Mouse (Mus musculus): ENCODE results near the gene Mfsd4b3. TPM values are rescaled to one million over a fixed set of nuclear protein-coding genes. Genes with fewer than 3 reads are reported as not detected.
"Not testable (repeated sequence)": the region's sequence is repeated elsewhere in the genome, so short reads cannot be mapped to it uniquely, and the experiment has no call there.

Gene Mfsd4b3
- polyA plus RNA-seq, 1 experiment from 2014 or later: 0.79 TPM

- no peak overlapping the region for H3K9ac ChIP-seq (ENCODE audit: low read depth, low read length)
- no peak overlapping the region for H3K27ac ChIP-seq (ENCODE audit: low read depth, low read length)
- no peaks in the 10 kb centered on the region for H3K27me3 ChIP-seq (ENCODE audit: control insufficient read depth, insufficient read depth, low read length)
- H3K4me2 ChIP-seq (replicated peaks; ENCODE audit: low read depth, low read length): no peak overlapping the region
- WGBS: 80% methylated on average over 2 of the region's 2 CpGs
- H3K36me3 ChIP-seq (ENCODE audit: control insufficient read depth, insufficient read depth, low read length): no peaks in the 10 kb centered on the region
- no peaks in the 10 kb centered on the region for H3K9me3 ChIP-seq (ENCODE audit: control insufficient read depth, low read length)
- H3K4me3 ChIP-seq (ENCODE audit: low read length): no peak overlapping the region
- H3K4me1 ChIP-seq (ENCODE audit: control insufficient read depth, insufficient read depth, low read length): no peaks in the 10 kb centered on the region
- no peak for ATAC-seq (ENCODE audit: low FRiP score, low TSS enrichment)
Measured at GRCm38 (mm10) chr10:39955163-39955562, 4.8 kb downstream of the Mfsd4b3 start.

- H3K4me3 ChIP-seq (ENCODE audit: low read length): no peak overlapping the region
- WGBS: 96% methylated on average over 2 of the region's 2 CpGs
Measured at GRCm38 (mm10) chr10:39949377-39949954, 10.5 kb downstream of the Mfsd4b3 start.

DNA sequence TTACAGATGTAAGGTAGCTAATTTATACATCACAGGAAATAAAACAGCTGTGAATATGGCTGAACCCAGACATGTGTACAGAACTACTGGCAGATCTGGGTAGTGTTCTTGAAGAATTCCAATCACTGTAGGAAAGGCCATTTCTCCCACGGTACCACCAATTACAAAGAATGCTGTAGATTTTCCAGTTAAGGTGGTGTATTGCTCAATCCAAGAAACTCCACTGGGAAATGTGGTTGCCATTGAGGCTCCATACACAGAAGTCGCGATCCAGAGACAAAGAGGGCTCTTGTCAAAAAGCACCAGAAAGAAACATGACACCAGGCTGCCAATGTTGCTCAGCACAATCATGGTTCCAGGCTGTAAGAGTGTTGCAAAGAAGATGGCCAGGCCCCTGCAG is 12.8 kb downstream of the Mfsd4b3 start:
- not testable (repeated sequence) for H3K27me3 ChIP-seq (ENCODE audit: control insufficient read depth, insufficient read depth, low read length); H3K4me3 ChIP-seq (ENCODE audit: low read length); H3K9me3 ChIP-seq (ENCODE audit: control insufficient read depth, low read length); H3K4me1 ChIP-seq (ENCODE audit: control insufficient read depth, insufficient read depth, low read length); H3K36me3 ChIP-seq (ENCODE audit: control insufficient read depth, insufficient read depth, low read length); H3K27ac ChIP-seq (ENCODE audit: low read depth, low read length); H3K4me2 ChIP-seq (replicated peaks; ENCODE audit: low read depth, low read length); H3K9ac ChIP-seq (ENCODE audit: low read depth, low read length); ATAC-seq (ENCODE audit: low FRiP score, low TSS enrichment)
- 92% methylated on average over 3 of the region's 3 CpGs for WGBS

More at GRCm38 (mm10) chr10:39949377-39949954, 10.5 kb downstream of the Mfsd4b3 start:
- Histone ChIP-seq H3K9ac (ENCODE audit: low read depth, low read length) (no peak overlapping the region), H3K27ac (ENCODE audit: low read depth, low read length) (no peak overlapping the region), H3K36me3 (ENCODE audit: control insufficient read depth, insufficient read depth, low read length) (no peaks in the 10 kb centered on the region), H3K27me3 (ENCODE audit: control insufficient read depth, insufficient read depth, low read length) (no peaks in the 10 kb centered on the region), H3K4me1 (ENCODE audit: control insufficient read depth, insufficient read depth, low read length) (no peaks in the 10 kb centered on the region), H3K9me3 (ENCODE audit: control insufficient read depth, low read length) (no peaks in the 10 kb centered on the region), H3K4me2 (replicated peaks; ENCODE audit: low read depth, low read length) (no peak overlapping the region)
- no peak for ATAC-seq (ENCODE audit: low FRiP score, low TSS enrichment)

DNA sequence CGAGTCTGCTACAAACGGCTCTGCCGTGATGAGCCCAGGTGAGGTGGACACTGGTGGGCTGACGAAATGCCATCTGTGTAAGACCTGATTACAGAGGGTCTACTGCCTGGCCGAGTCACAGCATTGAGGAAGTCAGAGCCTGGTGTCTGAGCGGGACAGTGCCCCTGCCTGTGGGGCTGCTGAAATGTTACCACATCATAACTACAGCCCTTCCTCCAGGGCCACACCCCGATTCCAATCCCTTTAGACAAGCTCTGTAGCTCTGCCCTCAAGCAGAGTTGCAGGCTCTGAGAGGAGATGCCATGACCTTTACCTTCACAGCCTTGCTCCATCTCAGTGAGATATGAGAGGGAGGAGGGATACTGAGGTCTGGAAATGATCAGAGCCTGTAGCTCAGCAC is 23.4 kb downstream of the Mfsd4b3 start:
- WGBS: 80% methylated on average over 7 of the region's 7 CpGs
- no peak overlapping the region for H3K4me3 ChIP-seq (ENCODE audit: low read length)
- H3K9ac ChIP-seq (ENCODE audit: low read depth, low read length): no peak overlapping the region
- H3K27ac ChIP-seq (ENCODE audit: low read depth, low read length): no peak overlapping the region
- no peak overlapping the region for H3K4me2 ChIP-seq (replicated peaks; ENCODE audit: low read depth, low read length)
- H3K4me1 ChIP-seq (ENCODE audit: control insufficient read depth, insufficient read depth, low read length): no peaks in the 10 kb centered on the region
- H3K27me3 ChIP-seq (ENCODE audit: control insufficient read depth, insufficient read depth, low read length): no peaks in the 10 kb centered on the region
- H3K9me3 ChIP-seq (ENCODE audit: control insufficient read depth, low read length): no peaks in the 10 kb centered on the region
- no peak for ATAC-seq (ENCODE audit: low FRiP score, low TSS enrichment)
- H3K36me3 ChIP-seq (ENCODE audit: control insufficient read depth, insufficient read depth, low read length): no peaks in the 10 kb centered on the region

DNA sequence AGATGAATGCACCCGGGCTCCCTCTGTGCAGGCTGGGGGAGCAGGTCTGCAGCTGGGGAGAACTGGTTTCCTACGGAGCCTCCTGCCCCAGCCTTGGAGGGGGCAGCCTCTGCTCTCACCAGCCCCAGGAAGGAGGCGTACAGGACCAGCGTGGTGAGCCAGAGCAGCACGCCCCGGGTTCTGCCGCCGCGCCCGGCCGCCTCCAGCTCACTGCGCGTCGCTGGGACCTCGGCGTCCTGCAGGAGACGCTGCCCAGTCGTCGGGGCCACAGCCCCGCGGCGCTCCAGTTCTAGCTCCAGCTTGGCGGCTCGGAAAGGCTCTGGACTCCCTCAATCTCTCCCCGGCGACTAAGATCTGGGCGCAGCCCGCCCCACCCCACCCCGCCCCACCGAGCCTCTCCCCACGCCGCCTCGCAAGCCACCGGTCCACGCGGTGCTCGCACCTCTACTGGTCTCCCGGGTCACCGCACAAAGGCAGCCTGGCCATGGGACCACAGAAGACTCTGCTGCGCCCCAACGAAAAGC is 33.3 kb downstream of the Mfsd4b3 start, which contains the start of gene Mfsd4b2:
Gene Mfsd4b2 (minus strand): TSS at position 308 of the 524 bp plus-strand sequence.
- under 1% methylated on average over 40 of the region's 41 CpGs for WGBS
- peak within 1 kb of the TSS; percentile 58 for H3K9ac ChIP-seq (ENCODE audit: low read depth, low read length)
- peak; percentile 77 for ATAC-seq (ENCODE audit: low FRiP score, low TSS enrichment)
- no peaks in the 10 kb centered on the region for H3K9me3 ChIP-seq (ENCODE audit: control insufficient read depth, low read length)
- H3K4me1 ChIP-seq (ENCODE audit: control insufficient read depth, insufficient read depth, low read length): no peaks in the 10 kb centered on the region
- H3K4me2 ChIP-seq (replicated peaks; ENCODE audit: low read depth, low read length): peak within 1 kb of the TSS; percentile 89
- H3K36me3 ChIP-seq (ENCODE audit: control insufficient read depth, insufficient read depth, low read length): no peaks in the 10 kb centered on the region
- H3K27ac ChIP-seq (ENCODE audit: low read depth, low read length): no peak within 1 kb of the TSS
- peaks cover 12% of the 10 kb centered on the region for H3K27me3 ChIP-seq (ENCODE audit: control insufficient read depth, insufficient read depth, low read length)
- peak within 1 kb of the TSS; percentile 44 for H3K4me3 ChIP-seq (ENCODE audit: low read length)

- not testable (repeated sequence) for H3K36me3 ChIP-seq (ENCODE audit: control insufficient read depth, insufficient read depth, low read length); H3K27ac ChIP-seq (ENCODE audit: low read depth, low read length); H3K4me3 ChIP-seq (ENCODE audit: low read length); H3K4me2 ChIP-seq (replicated peaks; ENCODE audit: low read depth, low read length); H3K9ac ChIP-seq (ENCODE audit: low read depth, low read length); H3K4me1 ChIP-seq (ENCODE audit: control insufficient read depth, insufficient read depth, low read length); H3K9me3 ChIP-seq (ENCODE audit: control insufficient read depth, low read length); ATAC-seq (ENCODE audit: low FRiP score, low TSS enrichment)
- WGBS: 71% methylated on average over 8 of the region's 8 CpGs
- peaks cover 12% of the 10 kb centered on the region for H3K27me3 ChIP-seq (ENCODE audit: control insufficient read depth, insufficient read depth, low read length)
Measured at GRCm38 (mm10) chr10:39924556-39924955, 35.4 kb downstream of the Mfsd4b3 start.

DNA sequence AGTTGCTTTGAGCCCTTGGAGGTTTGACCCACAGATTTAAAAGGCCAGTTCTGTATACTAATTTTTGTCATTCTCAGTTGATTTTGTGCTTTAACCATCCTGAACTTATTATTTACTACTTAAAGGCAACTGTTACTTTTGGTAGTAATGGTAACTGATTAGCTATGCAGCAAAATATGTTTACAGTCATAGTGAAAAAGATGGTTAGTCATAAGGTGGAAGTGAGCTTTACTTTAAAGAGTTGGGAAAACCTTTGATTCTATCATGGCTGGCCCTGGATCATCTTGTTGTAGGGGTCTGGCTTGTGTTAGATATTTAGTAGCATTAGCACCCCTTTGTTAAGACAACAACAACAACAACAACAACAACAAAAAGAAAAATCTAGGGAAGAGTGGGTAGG is 47.3 kb downstream of the Mfsd4b3 start:
- H3K4me3 ChIP-seq (ENCODE audit: low read length): no peak overlapping the region
- no peaks in the 10 kb centered on the region for H3K36me3 ChIP-seq (ENCODE audit: control insufficient read depth, insufficient read depth, low read length)
- ATAC-seq (ENCODE audit: low FRiP score, low TSS enrichment): no peak
- H3K9me3 ChIP-seq (ENCODE audit: control insufficient read depth, low read length): no peaks in the 10 kb centered on the region
- H3K27me3 ChIP-seq (ENCODE audit: control insufficient read depth, insufficient read depth, low read length): no peaks in the 10 kb centered on the region
- H3K27ac ChIP-seq (ENCODE audit: low read depth, low read length): no peak overlapping the region
- H3K9ac ChIP-seq (ENCODE audit: low read depth, low read length): no peak overlapping the region
- H3K4me1 ChIP-seq (ENCODE audit: control insufficient read depth, insufficient read depth, low read length): no peaks in the 10 kb centered on the region
- no peak overlapping the region for H3K4me2 ChIP-seq (replicated peaks; ENCODE audit: low read depth, low read length)

- H3K4me2 ChIP-seq (replicated peaks; ENCODE audit: low read depth, low read length): no peak overlapping the region
- H3K4me1 ChIP-seq (ENCODE audit: control insufficient read depth, insufficient read depth, low read length): no peaks in the 10 kb centered on the region
- H3K27ac ChIP-seq (ENCODE audit: low read depth, low read length): no peak overlapping the region
- H3K27me3 ChIP-seq (ENCODE audit: control insufficient read depth, insufficient read depth, low read length): no peaks in the 10 kb centered on the region
- 70% methylated on average over 13 of the region's 13 CpGs for WGBS
- no peak overlapping the region for H3K9ac ChIP-seq (ENCODE audit: low read depth, low read length)
- H3K9me3 ChIP-seq (ENCODE audit: control insufficient read depth, low read length): no peaks in the 10 kb centered on the region
- H3K36me3 ChIP-seq (ENCODE audit: control insufficient read depth, insufficient read depth, low read length): no peaks in the 10 kb centered on the region
- no peak for ATAC-seq (ENCODE audit: low FRiP score, low TSS enrichment)
- H3K4me3 ChIP-seq (ENCODE audit: low read length): no peak overlapping the region
Measured at GRCm38 (mm10) chr10:39908768-39909441, 51.0 kb downstream of the Mfsd4b3 start.
